Mouse (Mus musculus): ENCODE data around the gene Tdo2. TPM values are rescaled to one million over a fixed set of nuclear protein-coding genes. Genes with fewer than 3 reads are reported as not detected.
A peak's percentile ranks its signal among the peaks of the same experiment; 100 is the strongest.

The Tdo2 gene
- total RNA-seq (2021): 1 to 10 TPM; 1.0 to 1.2 TPM
- long read RNA-seq, experiment 1, partial matches to known transcripts: 0 of 1 reads
- long read RNA-seq, experiment 1, other reads (novel, unspliced or antisense): 0 of 1 reads
- long read RNA-seq, experiment 2, partial matches to known transcripts: 1 of 1 reads
- long read RNA-seq, experiment 2, other reads (novel, unspliced or antisense): 0 of 1 reads

GRCm38 (mm10) chr3:81976102-81976501 lies at the start of gene Tdo2:
TSS of gene Tdo2 (minus strand) at chr3:81976202.
- no peak for DNase-seq (ENCODE audit: low spot score in 2 of 2)

GRCm38 (mm10) chr3:82023065-82023464 lies 47.1 kb upstream of the Tdo2 start:
- DNase-seq (ENCODE audit: low spot score in 2 of 2): no peak

- no peak for DNase-seq (ENCODE audit: low spot score in 2 of 2)
Measured at GRCm38 (mm10) chr3:82022421-82022920, 46.5 kb upstream of the Tdo2 start.

GRCm38 (mm10) chr3:82014148-82014703 lies 38.2 kb upstream of the Tdo2 start:
- DNase-seq (ENCODE audit: low spot score in 2 of 2): no peak

- DNase-seq (ENCODE audit: low spot score in 2 of 2): no peak
Measured at GRCm38 (mm10) chr3:82007002-82007401, 31.0 kb upstream of the Tdo2 start.

- peak; percentile 15 to 34 for DNase-seq (ENCODE audit: low spot score in 2 of 2)
Measured at GRCm38 (mm10) chr3:81995988-81996387, 20.0 kb upstream of the Tdo2 start.

- DNase-seq (ENCODE audit: low spot score in 2 of 2): no peak
Measured at GRCm38 (mm10) chr3:81995371-81995770, 19.4 kb upstream of the Tdo2 start.

- no peak for DNase-seq (ENCODE audit: low spot score in 2 of 2)
Measured at GRCm38 (mm10) chr3:81990531-81990930, 14.5 kb upstream of the Tdo2 start.

- no peak for DNase-seq (ENCODE audit: low spot score in 2 of 2)
Measured at GRCm38 (mm10) chr3:81989692-81990141, 13.7 kb upstream of the Tdo2 start.

GRCm38 (mm10) chr3:81987628-81988027 lies 11.6 kb upstream of the Tdo2 start:
- no peak for DNase-seq (ENCODE audit: low spot score in 2 of 2)

GRCm38 (mm10) chr3:81986103-81986502 lies 10.1 kb upstream of the Tdo2 start:
- no peak for DNase-seq (ENCODE audit: low spot score in 2 of 2)

- DNase-seq (ENCODE audit: low spot score in 2 of 2): no peak
Measured at GRCm38 (mm10) chr3:81985100-81985499, 9.1 kb upstream of the Tdo2 start.

GRCm38 (mm10) chr3:81983120-81983895 lies 7.3 kb upstream of the Tdo2 start:
- DNase-seq (ENCODE audit: low spot score in 2 of 2): no peak

GRCm38 (mm10) chr3:81981990-81982389 lies 6.0 kb upstream of the Tdo2 start, which contains the start of gene Asic5:
TSS of gene Asic5 (plus strand) at chr3:81982290.
- no peak for DNase-seq (ENCODE audit: low spot score in 2 of 2)

GRCm38 (mm10) chr3:81981576-81981975 lies 5.6 kb upstream of the Tdo2 start:
- DNase-seq (ENCODE audit: low spot score in 2 of 2): no peak

- DNase-seq (ENCODE audit: low spot score in 2 of 2): no peak
Measured at GRCm38 (mm10) chr3:81975607-81976006, 395 bp downstream of the Tdo2 start.

- no peak for DNase-seq (ENCODE audit: low spot score in 2 of 2)
Measured at GRCm38 (mm10) chr3:81964596-81964995, 11.4 kb downstream of the Tdo2 start.

- no peak for DNase-seq (ENCODE audit: low spot score in 2 of 2)
Measured at GRCm38 (mm10) chr3:81963768-81964167, 12.2 kb downstream of the Tdo2 start.

- no peak for DNase-seq (ENCODE audit: low spot score in 2 of 2)
Measured at GRCm38 (mm10) chr3:81961336-81961735, 14.7 kb downstream of the Tdo2 start.

- DNase-seq (ENCODE audit: low spot score in 2 of 2): no peak
Measured at GRCm38 (mm10) chr3:81957484-81957883, 18.5 kb downstream of the Tdo2 start.

GRCm38 (mm10) chr3:81951785-81952184 lies 24.2 kb downstream of the Tdo2 start:
- DNase-seq (ENCODE audit: low spot score in 2 of 2): no peak

GRCm38 (mm10) chr3:81949048-81949447 lies 27.0 kb downstream of the Tdo2 start:
- DNase-seq (ENCODE audit: low spot score in 2 of 2): no peak
